Mouse (Mus musculus): ENCODE measurements around the gene Trappc6a. TPM values are rescaled to one million over a fixed set of nuclear protein-coding genes. Genes with fewer than 3 reads are reported as not detected.
"Not testable (repeated sequence)": the region's sequence is repeated elsewhere in the genome, so short reads cannot be mapped to it uniquely, and the experiment has no call there.

The Trappc6a gene
- polyA plus RNA-seq, 1 experiment from 2014 or later: 52.5 TPM

DNA sequence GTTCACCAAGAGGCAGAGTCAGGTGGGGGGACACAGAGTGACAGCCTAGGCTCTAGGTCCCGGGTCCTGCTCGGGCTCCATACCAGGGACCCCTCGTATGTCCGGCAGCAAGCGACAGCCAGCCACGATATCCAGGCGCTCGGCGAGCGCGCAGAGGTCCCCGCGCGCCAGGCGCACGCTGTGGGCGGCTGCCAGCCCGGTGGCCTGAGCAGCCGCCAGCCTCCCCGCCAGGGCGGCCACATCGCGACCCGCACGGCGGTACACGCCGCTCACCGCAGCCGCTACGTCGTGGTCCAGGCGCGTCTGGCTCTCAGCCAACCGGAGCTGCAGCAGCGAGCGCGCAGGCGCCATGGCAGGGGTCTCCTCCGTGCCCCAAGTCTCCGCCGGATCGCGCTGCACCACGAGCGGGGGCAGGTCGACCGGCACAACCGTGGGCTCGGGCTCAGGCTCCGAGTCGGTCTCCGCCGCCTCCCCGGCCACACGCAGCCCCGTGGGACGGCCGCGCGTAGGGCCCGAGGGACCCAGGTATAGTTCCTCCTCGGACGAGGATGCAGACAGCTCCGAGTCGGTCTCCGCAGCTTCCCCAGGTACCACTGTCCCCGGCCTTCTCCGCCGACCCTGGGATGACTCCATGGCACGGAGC is 1.1 kb upstream of the Trappc6a start:
- Histone ChIP-seq H3K4me3 (ENCODE audit: low read depth, low read length) (peak overlapping the region; percentile 82), H3K4me2 (ENCODE audit: low read depth, low read length) (peak overlapping the region; percentile 95), H3K9me3 (ENCODE audit: low read length) (no peaks in the 10 kb centered on the region), H3K27me3 (ENCODE audit: insufficient read depth, low read length) (no peaks in the 10 kb centered on the region), H3K4me1 (ENCODE audit: insufficient read depth) (peaks cover 20% of the 10 kb centered on the region), H3K9ac (replicated peaks) (peak overlapping the region; percentile 75), H3K27ac (ENCODE audit: low read depth) (no peak overlapping the region), H3K36me3 (replicated peaks; ENCODE audit: insufficient read depth, low read length) (no peaks in the 10 kb centered on the region)
- no peak for ATAC-seq
- TF ChIP-seq EP300 (IDR thresholded peaks at IDR 0.05; ENCODE audit: low read depth) (no peak), CTCF (IDR thresholded peaks at IDR 0.05; ENCODE audit: low read depth) (no peak)
- 2% methylated on average over 71 of the region's 71 CpGs for WGBS (ENCODE audit: insufficient replicate concordance)
- DNase-seq: peak; percentile 58

DNA sequence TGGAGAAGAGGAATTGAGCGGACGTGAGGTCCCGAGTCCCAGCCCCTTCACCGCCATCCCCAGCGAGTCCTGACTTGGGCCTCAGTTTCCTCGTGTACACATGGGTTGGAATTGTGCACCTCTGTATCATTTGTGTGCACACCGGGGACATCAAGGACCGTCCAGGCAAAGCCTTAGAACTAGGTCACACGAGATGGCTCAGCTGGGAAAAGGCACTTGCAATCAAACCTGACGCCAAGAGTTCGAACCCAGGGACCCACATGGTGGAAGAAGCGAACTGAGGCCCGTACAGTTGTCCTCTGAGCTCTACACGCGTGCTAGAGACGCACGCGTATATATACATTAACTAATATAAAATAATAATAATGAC is 598 bp upstream of the Trappc6a start:
- Histone ChIP-seq H3K36me3 (replicated peaks; ENCODE audit: insufficient read depth, low read length) (no peaks in the 10 kb centered on the region), H3K9ac (replicated peaks) (peak overlapping the region; percentile 75), H3K9me3 (ENCODE audit: low read length) (no peaks in the 10 kb centered on the region), H3K27me3 (ENCODE audit: insufficient read depth, low read length) (no peaks in the 10 kb centered on the region), H3K4me3 (ENCODE audit: low read depth, low read length) (peak overlapping the region; percentile 82), H3K4me1 (ENCODE audit: insufficient read depth) (peaks cover 20% of the 10 kb centered on the region), H3K4me2 (ENCODE audit: low read depth, low read length) (peak overlapping the region; percentile 95), H3K27ac (ENCODE audit: low read depth) (peak overlapping the region; percentile 82)
- ATAC-seq: no peak
- DNase-seq: no peak
- 8% methylated on average over 18 of the region's 18 CpGs for WGBS (ENCODE audit: insufficient replicate concordance)
- TF ChIP-seq CTCF (IDR thresholded peaks at IDR 0.05; ENCODE audit: low read depth): no peak
- no peak for TF ChIP-seq EP300 (IDR thresholded peaks at IDR 0.05; ENCODE audit: low read depth)

DNA sequence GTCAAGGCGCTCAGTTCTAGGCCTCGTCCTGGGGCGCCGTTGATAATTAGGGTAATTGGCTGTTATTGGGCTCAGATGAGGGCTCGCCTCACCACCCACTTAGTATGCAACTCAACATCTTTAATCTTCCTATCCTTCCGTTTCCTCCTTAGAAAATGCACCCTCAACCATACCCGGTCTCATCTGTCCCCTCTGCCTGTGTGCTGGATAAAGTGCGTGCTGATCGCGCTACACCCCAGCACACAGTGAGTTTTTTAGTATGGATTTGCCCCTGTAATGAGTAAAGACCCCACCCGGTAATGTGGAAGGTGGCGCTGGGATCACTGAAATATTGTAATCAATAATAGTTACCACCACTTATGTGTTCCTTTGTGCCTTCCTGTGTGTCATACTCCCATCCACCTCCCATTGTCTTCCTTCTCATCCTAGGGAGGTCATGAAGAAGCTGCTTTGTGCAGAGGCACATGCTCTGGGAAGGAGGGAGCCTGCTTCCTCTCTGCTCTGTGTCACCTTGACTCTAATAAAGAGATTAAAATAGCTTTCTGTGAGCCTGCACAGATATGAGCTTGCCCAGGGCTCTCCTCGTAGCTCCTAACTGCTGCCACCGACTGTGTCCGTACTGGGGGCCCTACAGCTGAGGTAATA is 851 bp downstream of the Trappc6a start:
- ATAC-seq (peak; percentile 13), DNase-seq (no peak)
- Histone ChIP-seq H3K9me3 (ENCODE audit: low read length) (no peaks in the 10 kb centered on the region), H3K9ac (replicated peaks) (peak overlapping the region; percentile 75), H3K36me3 (replicated peaks; ENCODE audit: insufficient read depth, low read length) (no peaks in the 10 kb centered on the region), H3K4me3 (ENCODE audit: low read depth, low read length) (peak overlapping the region; percentile 82), H3K27ac (ENCODE audit: low read depth) (peak overlapping the region; percentile 82), H3K4me2 (ENCODE audit: low read depth, low read length) (peak overlapping the region; percentile 95), H3K4me1 (ENCODE audit: insufficient read depth) (peaks cover 20% of the 10 kb centered on the region), H3K27me3 (ENCODE audit: insufficient read depth, low read length) (no peaks in the 10 kb centered on the region)
- WGBS (ENCODE audit: insufficient replicate concordance): 3% methylated on average over 15 of the region's 15 CpGs
- TF ChIP-seq CTCF (IDR thresholded peaks at IDR 0.05; ENCODE audit: low read depth): no peak
- TF ChIP-seq EP300 (IDR thresholded peaks at IDR 0.05; ENCODE audit: low read depth): no peak

DNA sequence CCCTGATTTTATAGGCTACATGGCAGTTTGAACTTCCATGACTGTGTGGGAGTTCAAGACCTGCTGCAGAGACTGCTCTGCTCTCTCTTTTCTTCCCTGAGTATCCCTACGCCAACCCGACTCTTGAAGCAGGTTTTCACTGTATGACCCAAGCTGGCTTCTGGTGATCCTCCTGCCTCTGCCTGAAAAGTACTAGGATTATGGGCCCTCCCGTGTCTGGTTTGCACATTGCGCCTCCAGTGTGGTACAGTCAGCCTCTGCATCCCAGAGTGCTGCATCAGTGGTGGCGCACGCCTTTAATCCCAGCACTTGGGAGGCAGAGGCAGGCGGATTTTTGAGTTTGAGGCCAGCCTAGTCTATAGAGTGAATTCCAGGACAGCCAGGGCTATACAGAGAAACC is 1.6 kb downstream of the Trappc6a start:
- Histone ChIP-seq H3K27me3 (ENCODE audit: insufficient read depth, low read length) (no peaks in the 10 kb centered on the region), H3K4me1 (ENCODE audit: insufficient read depth) (peaks cover 20% of the 10 kb centered on the region), H3K9me3 (ENCODE audit: low read length) (no peaks in the 10 kb centered on the region), H3K36me3 (replicated peaks; ENCODE audit: insufficient read depth, low read length) (no peaks in the 10 kb centered on the region), H3K9ac (replicated peaks) (peak overlapping the region; percentile 75; the same call in 1 of the 2 replicates), H3K4me2 (ENCODE audit: low read depth, low read length) (peak overlapping the region; percentile 95; the same call in 1 of the 2 replicates), H3K4me3 (ENCODE audit: low read depth, low read length) (no peak overlapping the region), H3K27ac (ENCODE audit: low read depth) (no peak overlapping the region)
- WGBS (ENCODE audit: insufficient replicate concordance): 90% methylated on average over 7 of the region's 7 CpGs
- no peak for TF ChIP-seq CTCF (IDR thresholded peaks at IDR 0.05; ENCODE audit: low read depth)
- TF ChIP-seq EP300 (IDR thresholded peaks at IDR 0.05; ENCODE audit: low read depth): no peak
- no peak for DNase-seq
- ATAC-seq: no peak

DNA sequence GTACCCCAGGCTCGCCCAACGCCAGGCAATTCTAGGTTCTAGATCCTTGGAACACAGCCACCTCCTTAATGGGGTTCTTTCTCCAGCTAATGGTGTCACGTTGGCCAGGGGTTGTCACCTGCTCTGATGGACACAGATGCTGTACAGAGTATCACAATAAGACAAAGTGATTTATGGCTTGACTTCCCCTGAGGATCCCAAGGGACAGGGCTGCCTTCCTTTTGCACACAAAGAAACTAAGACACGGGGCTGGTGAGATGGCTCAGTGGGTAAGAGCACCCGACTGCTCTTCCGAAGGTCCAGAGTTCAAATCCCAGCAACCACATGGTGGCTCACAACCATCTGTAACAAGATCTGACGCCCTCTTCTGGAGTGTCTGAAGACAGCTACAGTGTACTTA is 3.7 kb downstream of the Trappc6a start:
- H3K4me1 ChIP-seq (ENCODE audit: insufficient read depth): peaks cover 20% of the 10 kb centered on the region

DNA sequence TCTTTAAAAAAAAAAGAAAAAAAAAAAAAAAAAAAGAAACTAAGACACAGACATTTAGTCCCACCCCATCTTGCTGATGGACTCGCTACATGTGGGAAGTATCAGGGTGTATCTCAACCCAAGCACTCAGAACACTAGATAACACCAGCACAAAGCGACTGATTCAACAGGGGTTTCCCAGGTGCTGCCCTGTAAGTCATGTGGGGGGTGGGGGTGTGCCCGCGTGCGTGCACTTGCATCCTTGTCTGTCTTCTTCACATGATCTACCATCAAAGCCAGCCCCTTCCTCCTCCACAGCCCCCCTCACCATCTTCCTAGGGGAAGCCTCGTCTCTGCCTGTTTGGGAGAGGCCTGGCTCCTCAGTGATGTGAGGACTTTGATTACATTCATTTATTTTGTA is 4.2 kb downstream of the Trappc6a start:
- Histone ChIP-seq H3K4me1 (ENCODE audit: insufficient read depth) (peaks cover 16% of the 10 kb centered on the region), H3K9ac (replicated peaks) (no peak overlapping the region), H3K27ac (ENCODE audit: low read depth) (no peak overlapping the region), H3K27me3 (ENCODE audit: insufficient read depth, low read length) (peaks cover 6% of the 10 kb centered on the region; the same call in 1 of the 2 replicates), H3K4me2 (ENCODE audit: low read depth, low read length) (no peak overlapping the region), H3K9me3 (ENCODE audit: low read length) (no peaks in the 10 kb centered on the region), H3K36me3 (replicated peaks; ENCODE audit: insufficient read depth, low read length) (no peaks in the 10 kb centered on the region), H3K4me3 (ENCODE audit: low read depth, low read length) (no peak overlapping the region)
- ATAC-seq (no peak), DNase-seq (no peak)
- no peak for TF ChIP-seq CTCF (IDR thresholded peaks at IDR 0.05; ENCODE audit: low read depth)
- no peak for TF ChIP-seq EP300 (IDR thresholded peaks at IDR 0.05; ENCODE audit: low read depth)
- 70% methylated on average over 6 of the region's 6 CpGs for WGBS (ENCODE audit: insufficient replicate concordance)

More for the DNA sequence above, 3.7 kb downstream of the Trappc6a start:
- not testable (repeated sequence) for H3K9ac ChIP-seq (replicated peaks); H3K4me3 ChIP-seq (ENCODE audit: low read depth, low read length); ATAC-seq; H3K4me2 ChIP-seq (ENCODE audit: low read depth, low read length); H3K36me3 ChIP-seq (replicated peaks; ENCODE audit: insufficient read depth, low read length); DNase-seq; H3K27ac ChIP-seq (ENCODE audit: low read depth); H3K9me3 ChIP-seq (ENCODE audit: low read length); H3K27me3 ChIP-seq (ENCODE audit: insufficient read depth, low read length)
- 80% methylated on average over 6 of the region's 7 CpGs for WGBS (ENCODE audit: insufficient replicate concordance)
